Mouse (Mus musculus) splenic B cell, adult 2 months (primary cell): ENCODE results near the gene Far1.

ENCODE experiments used
- DNase-seq: peaks from one replicate; pipeline ENCODE4 v3.0.0-alpha.2; 2011; ENCODE audit warnings: low read depth, low spot score
- H3K27me3 ChIP-seq: 2 replicates; pipeline ENCODE4 v1.6.1; 2012; ENCODE audit warnings: mild to moderate bottlenecking, low read length, moderate library complexity, mixed read lengths; ENCODE audit not compliant: control insufficient read depth, poor library complexity, insufficient read depth, severe bottlenecking
- H3K36me3 ChIP-seq: 2 replicates; pipeline ENCODE4 v1.6.1; 2012; ENCODE audit warnings: mild to moderate bottlenecking, low read length, moderate library complexity, mixed read lengths; ENCODE audit not compliant: control insufficient read depth, poor library complexity, insufficient read depth, severe bottlenecking

The Far1 gene

DNA sequence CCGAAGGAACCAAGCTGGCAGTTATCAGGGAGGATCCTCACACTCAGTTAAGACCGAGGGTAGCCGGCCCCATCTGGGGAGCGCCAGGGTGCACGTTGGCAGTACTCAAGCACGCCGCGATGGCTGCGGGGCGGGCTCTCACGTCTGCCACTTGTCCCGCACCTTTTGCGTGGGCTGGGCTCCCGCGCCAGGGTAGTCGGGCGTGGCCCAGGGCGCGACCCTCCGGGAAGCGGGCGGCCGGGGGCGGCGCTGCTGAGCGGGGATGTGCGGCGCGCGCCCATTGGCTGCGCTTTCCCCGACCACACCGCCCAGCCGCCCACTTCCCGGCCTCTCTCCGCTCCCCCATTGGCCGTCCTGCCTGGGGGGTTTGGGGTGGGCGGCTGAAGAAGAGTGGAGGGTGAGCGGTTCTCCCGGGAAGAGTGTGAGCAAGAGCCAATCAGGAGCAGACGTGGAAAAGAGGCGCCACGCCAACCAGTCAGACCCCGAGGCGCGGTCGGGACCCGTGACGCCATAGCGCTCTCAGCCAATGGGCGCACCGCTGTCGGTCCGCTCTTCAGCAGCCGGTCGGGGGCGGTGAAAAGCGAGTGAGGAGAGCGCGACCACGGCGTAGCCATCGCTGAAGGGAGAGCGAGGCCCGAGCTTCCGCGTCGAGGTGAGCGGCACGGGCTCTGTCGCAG lies at the start of gene Far1:
Gene Far1 (plus strand): TSS at position 549 of the 677 bp plus-strand sequence.
- H3K27me3 ChIP-seq: no peaks in the 10 kb centered on the region
- DNase-seq: peak; percentile 98
- no peaks in the 10 kb centered on the region for H3K36me3 ChIP-seq

DNA sequence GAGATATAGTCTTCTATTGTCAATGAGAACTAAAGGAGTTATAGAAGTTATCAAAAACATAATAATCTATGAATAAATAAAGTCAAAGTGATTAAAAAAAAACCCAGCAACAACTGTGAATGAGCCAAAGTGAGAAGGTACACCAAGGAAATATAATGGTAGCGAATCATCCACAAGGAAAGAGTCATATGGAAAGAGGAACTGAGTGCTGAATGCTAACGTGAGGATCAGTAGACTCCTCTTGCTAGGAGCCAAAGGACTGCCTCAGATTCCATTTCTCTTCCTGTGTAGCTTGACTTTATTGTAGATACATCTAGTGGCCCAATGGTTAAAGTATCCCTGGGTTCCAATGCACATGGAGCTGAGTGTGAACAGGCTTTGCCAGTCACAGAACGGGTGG lies 45.3 kb upstream of the Far1 start:
- Histone ChIP-seq H3K36me3 (no peaks in the 10 kb centered on the region), H3K27me3 (no peaks in the 10 kb centered on the region)
- DNase-seq: no peak

DNA sequence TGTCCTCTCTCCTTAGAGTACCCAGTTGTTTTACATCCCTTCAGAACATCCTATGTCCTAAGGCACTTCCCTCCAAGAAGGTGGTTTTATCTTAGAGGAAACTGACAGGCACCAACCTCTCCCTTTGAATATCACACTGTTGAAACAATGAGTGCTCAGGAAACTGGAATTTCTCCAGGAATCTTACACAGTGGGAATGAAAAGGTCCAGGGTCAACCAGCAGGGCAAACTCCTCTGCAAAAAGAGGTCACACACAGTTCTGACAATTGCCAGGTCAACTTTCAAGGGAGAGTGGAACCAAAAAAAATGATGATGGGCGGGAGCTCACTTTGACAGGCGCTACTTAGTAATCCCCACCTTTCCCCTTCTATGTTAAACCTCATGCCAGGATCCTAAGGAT lies 43.0 kb upstream of the Far1 start:
- Histone ChIP-seq H3K36me3 (no peaks in the 10 kb centered on the region), H3K27me3 (no peaks in the 10 kb centered on the region)
- DNase-seq: no peak

DNA sequence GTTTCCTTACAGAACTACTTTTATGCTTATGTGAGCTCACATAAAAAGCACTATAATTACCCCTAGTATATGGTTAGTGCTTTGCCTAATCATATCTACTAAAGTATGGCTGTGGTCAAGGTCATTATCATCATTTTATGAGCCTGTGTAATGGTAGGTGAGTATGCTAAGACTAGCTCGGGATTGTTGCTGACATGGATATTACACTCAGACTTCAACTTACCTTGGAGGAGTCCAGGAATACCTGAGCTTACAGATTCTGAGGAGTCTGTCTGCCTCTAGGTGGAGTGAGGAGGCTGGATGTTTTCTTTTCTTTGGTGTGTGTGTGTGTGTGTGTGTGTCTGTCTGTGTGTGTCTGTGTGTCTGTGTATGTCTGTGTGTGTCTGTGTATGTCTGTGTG lies 42.0 kb upstream of the Far1 start:
- no peaks in the 10 kb centered on the region for H3K27me3 ChIP-seq
- H3K36me3 ChIP-seq: no peaks in the 10 kb centered on the region
- DNase-seq: no peak

DNA sequence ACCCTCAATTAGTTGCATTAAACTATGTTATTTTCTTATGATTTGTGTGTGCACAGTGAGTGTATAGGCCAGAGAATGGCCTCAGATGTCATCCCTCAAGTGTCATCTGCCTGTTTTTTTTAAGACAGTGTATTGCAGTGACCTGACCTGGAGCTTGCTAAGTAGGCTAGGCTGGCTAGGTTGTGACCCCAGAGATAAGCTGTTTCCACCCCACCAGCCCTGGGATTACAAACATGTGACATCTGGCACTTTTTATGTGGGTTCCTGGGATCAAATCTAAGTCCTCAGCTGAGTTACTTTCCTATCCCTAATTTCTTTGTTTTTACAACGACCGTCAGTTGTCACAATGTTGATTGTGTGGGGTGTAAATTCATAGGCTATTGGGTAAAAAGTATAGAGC lies 17.8 kb upstream of the Far1 start:
- Histone ChIP-seq H3K36me3 (no peaks in the 10 kb centered on the region), H3K27me3 (no peaks in the 10 kb centered on the region)
- no peak for DNase-seq

DNA sequence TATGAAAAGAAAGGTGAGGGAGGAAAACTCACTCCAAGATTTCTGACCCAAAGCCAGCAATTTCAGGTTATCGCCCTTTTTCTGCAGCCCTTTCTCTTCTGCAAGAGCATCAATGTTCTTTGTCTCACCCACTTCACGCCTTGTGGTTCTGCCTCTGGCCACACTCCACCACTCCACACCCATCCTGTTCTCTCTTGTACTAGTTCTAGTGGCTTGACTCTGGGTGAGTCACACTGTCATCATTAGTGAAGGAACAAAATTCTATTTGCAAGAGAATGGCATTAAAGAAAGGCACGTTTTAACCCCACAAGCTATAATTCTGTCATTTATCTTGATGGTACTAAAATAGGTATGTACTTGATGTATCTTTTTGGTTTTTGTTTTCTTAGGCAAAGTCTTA lies 15.2 kb upstream of the Far1 start:
- no peak for DNase-seq
- H3K36me3 ChIP-seq: no peaks in the 10 kb centered on the region

DNA sequence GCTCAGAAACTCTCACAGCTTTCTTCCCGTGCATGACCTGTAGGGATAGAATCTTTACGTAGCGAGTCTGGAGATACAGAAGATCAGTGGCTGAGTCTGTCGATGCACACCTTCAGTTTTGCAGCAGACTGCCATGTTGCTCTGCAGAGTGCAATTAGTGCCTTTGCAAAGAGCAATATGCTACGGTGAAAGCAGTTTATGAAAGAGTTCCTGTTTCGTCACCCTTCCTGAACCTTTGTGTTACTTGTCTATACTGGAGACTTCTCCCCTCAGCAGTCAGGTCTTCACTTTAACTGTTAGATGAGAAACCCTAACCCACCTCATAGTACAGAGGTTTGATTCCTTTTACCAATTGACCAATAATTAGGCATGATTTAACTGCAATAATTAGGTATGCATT lies 13.8 kb upstream of the Far1 start:
- no peak for DNase-seq
- no peaks in the 10 kb centered on the region for H3K27me3 ChIP-seq
- no peaks in the 10 kb centered on the region for H3K36me3 ChIP-seq

More for the DNA sequence above, 15.2 kb upstream of the Far1 start:
- H3K27me3 ChIP-seq: no peaks in the 10 kb centered on the region

DNA sequence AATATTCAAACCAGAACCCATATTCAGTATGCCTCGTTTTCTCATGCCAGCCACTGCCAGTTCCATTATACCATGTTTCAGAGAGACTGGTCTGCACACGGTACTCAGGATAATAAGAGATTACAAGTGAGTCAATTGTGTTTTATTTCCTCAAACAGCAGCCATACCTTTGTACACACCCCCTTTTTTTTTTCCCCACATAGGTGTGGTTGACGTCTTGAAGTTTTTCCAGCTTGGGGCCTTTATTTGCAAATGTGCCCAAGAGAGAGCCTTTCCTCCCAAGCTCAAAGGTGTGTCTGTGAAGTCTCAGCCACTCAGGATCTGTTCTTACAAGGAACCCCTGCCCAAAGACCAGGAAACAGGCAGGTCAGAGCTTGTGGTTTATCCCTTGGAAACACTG lies 11.2 kb upstream of the Far1 start:
- Histone ChIP-seq H3K36me3 (no peaks in the 10 kb centered on the region), H3K27me3 (no peaks in the 10 kb centered on the region)
- no peak for DNase-seq

DNA sequence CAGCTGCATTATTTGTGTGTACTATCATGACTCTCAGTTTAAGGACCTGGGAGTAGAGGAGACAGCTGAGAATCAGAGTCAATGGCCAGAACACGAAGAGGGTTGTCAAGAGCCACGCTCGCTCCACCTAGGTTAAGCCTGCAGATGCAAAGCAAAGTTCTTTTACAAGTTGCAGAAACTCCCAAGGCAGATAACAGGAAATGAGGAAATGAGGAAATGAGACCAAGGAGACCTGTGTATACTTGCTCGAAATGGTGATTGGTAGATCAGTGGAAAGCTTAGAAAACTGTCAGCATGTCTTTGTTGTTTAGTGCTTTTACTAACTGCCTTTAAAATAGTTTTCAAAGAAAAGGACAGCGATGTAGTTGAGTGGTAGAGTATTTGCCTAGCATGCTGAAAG lies 8.6 kb upstream of the Far1 start:
- H3K27me3 ChIP-seq: no peaks in the 10 kb centered on the region
- DNase-seq: peak; percentile 69
- H3K36me3 ChIP-seq: no peaks in the 10 kb centered on the region

DNA sequence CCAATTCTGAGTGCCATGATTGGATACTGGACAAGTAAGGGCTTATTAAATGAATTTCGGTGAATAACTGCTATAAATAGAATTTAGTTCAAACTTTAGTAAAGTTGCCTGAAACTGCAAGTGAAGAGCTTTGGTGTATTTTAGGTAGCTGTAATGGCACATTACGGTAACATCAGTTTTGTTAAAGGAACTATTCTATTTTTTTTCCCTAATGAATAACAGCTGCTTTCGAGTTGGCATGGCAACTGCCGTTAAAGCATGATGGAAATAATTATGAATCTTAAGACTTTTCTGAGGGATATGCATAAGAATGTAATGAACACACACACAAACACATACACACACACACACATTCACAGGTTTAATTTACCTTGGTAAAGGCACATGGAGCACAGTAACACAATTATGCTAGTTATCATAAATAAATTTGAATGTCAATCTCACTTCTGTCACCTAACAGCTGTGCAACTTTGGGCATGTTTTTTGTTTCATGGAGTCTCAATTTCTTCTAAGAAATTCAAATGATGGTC lies 8.1 kb upstream of the Far1 start:
- Histone ChIP-seq H3K36me3 (no peaks in the 10 kb centered on the region), H3K27me3 (no peaks in the 10 kb centered on the region)
- DNase-seq: peak; percentile 29

DNA sequence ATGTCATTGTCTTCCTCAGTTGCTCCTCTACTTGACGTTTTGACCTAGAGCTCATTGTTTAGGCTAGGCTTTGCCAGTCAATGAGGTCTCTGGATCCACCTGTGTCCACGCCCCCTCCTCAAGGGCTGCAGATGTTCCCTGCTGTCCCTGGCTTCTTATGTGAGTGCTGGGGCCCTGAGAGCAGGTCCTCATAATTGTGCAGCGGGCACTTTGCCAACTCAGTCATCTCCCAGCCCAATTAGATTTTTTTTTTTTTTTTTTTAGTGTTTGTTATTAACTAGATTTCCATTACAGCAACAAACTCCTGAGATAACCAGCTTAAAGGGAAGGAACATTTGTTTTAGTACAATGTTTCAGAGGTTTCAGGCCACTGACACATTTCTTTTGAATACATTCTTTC lies 5.8 kb upstream of the Far1 start:
- Histone ChIP-seq H3K27me3 (no peaks in the 10 kb centered on the region), H3K36me3 (no peaks in the 10 kb centered on the region)
- DNase-seq: no peak

DNA sequence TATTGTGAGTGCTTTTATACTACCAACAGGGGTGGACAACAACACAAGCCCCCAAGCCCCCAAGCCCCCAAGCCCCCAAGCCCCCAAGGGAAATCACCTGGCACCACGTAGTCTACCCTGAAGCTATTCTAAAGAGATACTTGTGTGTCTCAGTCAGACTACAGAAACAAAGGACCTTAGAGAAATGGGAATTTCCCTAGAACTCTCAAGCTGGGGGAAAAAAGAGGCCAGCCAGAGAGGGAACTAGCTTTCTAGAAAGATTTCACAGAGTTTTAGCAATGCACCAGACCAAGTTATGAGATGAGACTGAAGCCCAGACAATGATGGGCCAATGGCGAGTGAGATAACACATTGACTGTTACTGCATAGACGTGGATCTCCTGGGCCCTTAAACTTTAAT lies 2.2 kb upstream of the Far1 start:
- H3K27me3 ChIP-seq: no peaks in the 10 kb centered on the region
- no peak for DNase-seq

DNA sequence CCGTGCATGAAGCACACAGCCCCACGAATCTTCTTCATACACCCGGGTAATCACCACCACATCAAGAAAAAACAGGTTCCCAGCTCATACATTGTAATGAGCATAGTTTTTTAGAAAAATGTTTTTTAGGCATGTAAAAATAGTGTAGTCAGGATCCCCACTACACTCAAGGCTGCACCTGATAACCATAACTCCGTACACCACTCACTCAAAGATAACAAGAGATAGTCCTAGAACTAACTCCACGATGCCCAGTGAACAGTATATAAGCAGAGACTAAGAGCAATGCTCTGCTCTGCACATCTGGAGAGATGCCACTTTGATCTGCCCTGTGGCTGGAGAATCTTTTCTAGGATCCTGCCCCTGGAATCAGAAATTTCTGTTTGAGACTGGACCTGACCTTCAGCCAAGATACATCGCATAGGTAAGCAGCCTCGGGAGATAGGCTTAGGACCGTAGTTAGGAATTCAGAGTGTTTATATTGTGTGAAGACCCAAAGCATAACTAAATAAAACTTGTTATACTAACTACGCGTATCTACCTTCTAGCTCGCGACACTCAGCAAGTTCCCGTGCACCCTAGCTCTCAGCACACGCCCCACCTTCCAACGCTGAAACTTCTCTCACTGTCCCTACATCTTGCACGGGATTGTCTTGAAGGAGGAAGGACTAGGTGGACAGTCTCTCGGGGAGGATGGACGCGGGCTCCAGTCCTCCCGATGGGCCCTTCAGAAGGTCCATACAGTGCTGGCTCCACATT lies 928 bp upstream of the Far1 start:
- no peak for DNase-seq
- H3K27me3 ChIP-seq: no peaks in the 10 kb centered on the region
- H3K36me3 ChIP-seq: no peaks in the 10 kb centered on the region

More for the DNA sequence above, 2.2 kb upstream of the Far1 start:
- no peaks in the 10 kb centered on the region for H3K36me3 ChIP-seq

DNA sequence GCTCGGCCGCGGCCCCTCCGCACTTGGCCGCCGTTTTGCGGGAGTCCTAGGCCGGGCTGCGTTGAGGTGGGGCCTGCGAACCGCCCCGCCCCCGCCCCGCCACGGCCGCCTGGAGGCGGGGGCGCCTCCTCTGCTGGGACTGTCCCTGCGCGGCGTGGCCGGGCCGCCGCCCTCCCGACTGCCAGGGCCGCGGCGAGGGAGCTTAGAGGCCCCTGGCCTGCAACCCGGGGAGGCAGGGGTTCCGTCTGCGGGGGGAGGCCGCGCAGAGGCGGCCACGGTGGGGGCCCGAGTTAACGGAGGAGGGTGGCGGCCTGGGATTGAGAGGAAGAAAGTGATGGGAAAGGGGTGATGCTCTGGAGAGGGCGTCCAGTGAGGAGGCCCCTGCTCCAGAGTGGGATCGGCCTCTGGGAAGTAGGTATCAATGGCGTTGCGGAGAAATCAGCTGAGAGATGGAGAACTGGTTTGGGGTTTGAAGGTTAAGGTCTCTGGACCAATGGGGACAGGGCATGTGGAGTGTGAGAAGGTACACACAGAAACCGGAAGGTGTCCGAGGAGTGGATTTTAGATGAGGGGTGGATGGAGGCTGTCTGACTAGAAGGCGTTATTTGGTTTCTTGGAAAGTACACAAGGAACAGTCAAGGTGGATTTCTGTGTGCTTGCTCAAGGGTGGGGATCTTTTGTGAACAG lies 472 bp downstream of the Far1 start:
- no peaks in the 10 kb centered on the region for H3K27me3 ChIP-seq
- H3K36me3 ChIP-seq: no peaks in the 10 kb centered on the region
- DNase-seq: peak; percentile 60

DNA sequence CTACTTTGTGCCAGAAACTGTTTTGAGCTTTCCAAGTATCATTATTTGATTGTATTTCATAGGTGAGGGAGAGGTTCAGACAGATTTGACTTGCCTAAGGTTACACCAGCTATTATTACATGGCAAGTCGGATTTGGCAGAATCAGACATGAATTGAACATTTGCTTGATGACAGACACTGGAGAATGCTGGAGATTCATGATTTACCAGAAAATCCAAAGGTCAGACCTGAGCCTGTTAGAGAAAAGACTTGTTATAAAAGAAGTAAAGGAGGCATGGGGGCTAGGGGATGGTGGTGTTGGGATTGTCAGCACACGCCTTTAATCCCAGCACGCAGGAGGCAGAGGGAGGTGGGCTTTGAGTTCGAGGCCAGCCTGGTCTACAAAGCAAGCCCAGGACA lies 2.2 kb downstream of the Far1 start:
- no peaks in the 10 kb centered on the region for H3K27me3 ChIP-seq
- DNase-seq: no peak
- H3K36me3 ChIP-seq: no peaks in the 10 kb centered on the region
